Mouse (Mus musculus) testis, adult 2 months (tissue): ENCODE data around the gene Pdik1l.

Experiments used
- CTCF ChIP-seq: fragments of 200-500 bp; IDR thresholded peaks from 2 replicates; pipeline ENCODE4 v1.5.1; 2012; ENCODE audit warnings: low read depth, mild to moderate bottlenecking, inconsistent platforms, low read length, moderate library complexity; ENCODE audit not compliant: control insufficient read depth, insufficient read depth, insufficient replicate concordance
- POLR2A ChIP-seq: fragments of 200-500 bp; IDR thresholded peaks from 2 replicates; pipeline ENCODE4 v1.6.1; 2012; ENCODE audit warnings: low read depth, mild to moderate bottlenecking, inconsistent platforms, low read length, moderate library complexity; ENCODE audit not compliant: control insufficient read depth

DNA sequence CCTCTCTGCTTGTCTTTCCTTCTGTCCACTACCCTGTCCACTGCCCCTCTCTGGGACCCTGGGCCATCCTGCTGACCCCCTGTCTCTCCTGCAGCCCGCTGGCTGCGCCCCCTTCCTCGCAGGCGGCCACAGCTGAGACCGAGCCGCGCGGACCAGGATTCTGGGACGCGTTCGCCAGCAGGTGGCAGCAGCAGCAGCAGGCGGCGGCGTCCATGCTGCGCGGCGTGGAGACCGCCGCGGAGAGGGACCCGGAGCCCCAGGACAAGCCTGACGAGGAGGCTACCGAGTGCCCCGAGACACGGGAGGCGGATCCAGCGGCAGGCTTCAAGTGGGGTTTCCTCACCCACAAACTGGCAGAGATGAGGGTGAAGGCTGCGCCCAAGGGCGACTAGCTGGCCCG, 38.0 kb downstream of the Pdik1l start:
- TF ChIP-seq CTCF = peak; percentile 68
- TF ChIP-seq POLR2A = no peak
